In genomic region chr16:11685735-11686340, GRCm38 (mm10) we compare ENCODE assay signal across 22 mouse cellular contexts.
DNase-seq lines count a peak whose midpoint lies in the region; ATAC-seq and TF ChIP-seq lines count a peak whose summit lies in the region.
"Had no signal": no experiment of that assay in that cellular context is flagged by ENCODE, and none has a peak within 500 bp of the region (broad histone marks: within the 10 kb centered on the region; RNA-seq: fewer than 3 reads in every experiment).

No protein-coding gene starts in this region.

- 90% methylated on average over 3 of the region's 3 CpGs for WGBS in kidney, adult 2 months

- H3K4me1 ChIP-seq in kidney, adult 2 months (ENCODE audit: control insufficient read depth, insufficient read depth, low read length): no peaks in the 10 kb centered on the region
- H3K4me1 ChIP-seq: embryonic facial prominence, embryonic 15.5 days; forebrain, embryonic 10.5 days; limb, embryonic 15.5 days; liver, embryonic 15.5 days had no signal

- ATAC-seq in erythroblast, adult 5-6 weeks (replicated peaks; ENCODE audit: low FRiP score, poor library complexity, severe bottlenecking): peak; percentile 67
- peak; percentile 76 for ATAC-seq in megakaryocyte-erythroid progenitor cell, adult 5-6 weeks (replicated peaks; ENCODE audit: low FRiP score, low TSS enrichment, poor library complexity, severe bottlenecking)
- ATAC-seq: hindbrain, embryonic 16.5 days; lung, postnatal 0 days had no signal

- no peak for TF ChIP-seq POLR2A in kidney, adult 2 months (IDR thresholded peaks at IDR 0.05; ENCODE audit: low read depth, low read length)

- no peak overlapping the region for H3K27ac ChIP-seq in kidney, adult 2 months (ENCODE audit: insufficient read depth, low read depth, low read length)
- no peak overlapping the region for H3K27ac ChIP-seq in layer of hippocampus, adult 2 months
- H3K27ac ChIP-seq: embryonic facial prominence, embryonic 15.5 days; forebrain, embryonic 10.5 days; gastrocnemius, adult 2 months; limb, embryonic 15.5 days; liver, embryonic 15.5 days; neural tube, embryonic 12.5 days had no signal

- no peaks in the 10 kb centered on the region for H3K36me3 ChIP-seq in kidney, adult 2 months (ENCODE audit: control insufficient read depth, insufficient read depth, low read length)
- H3K36me3 ChIP-seq: embryonic facial prominence, embryonic 15.5 days; forebrain, embryonic 10.5 days; limb, embryonic 15.5 days; liver, embryonic 15.5 days; neural tube, embryonic 12.5 days had no signal

- TF ChIP-seq CTCF in kidney, adult 2 months (conservative IDR thresholded peaks at IDR 0.05; ENCODE audit: insufficient read depth, insufficient read length, low read depth, low read length): no peak
- no peak for TF ChIP-seq CTCF in layer of hippocampus, adult 2 months (conservative IDR thresholded peaks at IDR 0.05)

- peak; percentile 42 for DNase-seq in A20 (ENCODE audit: low read depth, low spot score)
- DNase-seq in CD4-positive, CD25-positive, alpha-beta regulatory T cell, adult 2 months (ENCODE audit: low read depth, low spot score): peak; percentile 39
- no peak for DNase-seq in kidney, adult 2 months
- DNase-seq in kidney, postnatal 25 days: no peak
- no peak for DNase-seq in layer of hippocampus, adult 2 months (ENCODE audit: low spot score in 2 of 2)
- DNase-seq: adrenal gland, postnatal 10 days; cerebellum, adult 11 months; cerebellum, postnatal 14 days; gastrocnemius, adult 2 months; heart, postnatal 4 days; kidney, adult 18-20 months; kidney, postnatal 14 days; right cerebral cortex, adult 18-20 months had no signal

- H3K27me3 ChIP-seq in kidney, adult 2 months (replicated peaks; ENCODE audit: control insufficient read depth, insufficient read depth, low read length): no peaks in the 10 kb centered on the region
- H3K27me3 ChIP-seq: embryonic facial prominence, embryonic 15.5 days; limb, embryonic 15.5 days; liver, embryonic 15.5 days; neural tube, embryonic 12.5 days had no signal

- no peak overlapping the region for H3K4me3 ChIP-seq in kidney, adult 2 months (ENCODE audit: insufficient read depth, low read depth, low read length)
- no peak overlapping the region for H3K4me3 ChIP-seq in layer of hippocampus, adult 2 months
- H3K4me3 ChIP-seq: embryonic facial prominence, embryonic 15.5 days; forebrain, embryonic 10.5 days; gastrocnemius, adult 2 months; limb, embryonic 15.5 days; liver, embryonic 15.5 days; neural tube, embryonic 12.5 days had no signal

Comparison
In these comparisons a context has a peak if more than half of its experiments do, and no peak if none do; other contexts are left out.
1. DNase-seq: peak in A20 (single experiment) and CD4-positive, CD25-positive, alpha-beta regulatory T cell, adult 2 months (single experiment); none in kidney, adult 2 months (single experiment), kidney, postnatal 25 days (0 of 2) and layer of hippocampus, adult 2 months (0 of 2).